Mouse (Mus musculus) liver, embryonic 14.5 days (tissue): ENCODE data around the gene Tfap2c. TPM values are rescaled to one million over a fixed set of nuclear protein-coding genes. Genes with fewer than 3 reads are reported as not detected.

ENCODE experiments used
- ATAC-seq: fragments of 200-750 bp; cut with Nextera tagmentation; 2 replicates; pipeline ENCODE4 v1.8.0; 2017; ENCODE audit warnings: moderate number of reproducible peaks, mild to moderate bottlenecking, moderate library complexity; ENCODE audit not compliant: insufficient read depth
- DNase-seq, 3 experiments: peaks; one replicate each; pipeline ENCODE4 v3.0.0-alpha.2; 2012 to 2013; ENCODE audit warnings: low read depth in 3 of 3, low spot score in 3 of 3
- H3K27ac ChIP-seq: fragments of 300-500 bp; sonication (generic); 2 replicates; pipeline ENCODE4 v1.5.1; 2014; ENCODE audit warnings: moderate library complexity, mild to moderate bottlenecking, control low read depth, inconsistent platforms
- H3K27me3 ChIP-seq: fragments of 300-500 bp; sonication (generic); 2 replicates; pipeline ENCODE4 v1.6.1; 2014; ENCODE audit warnings: mild to moderate bottlenecking, low read length, moderate library complexity; ENCODE audit not compliant: control insufficient read depth, insufficient read depth
- H3K36me3 ChIP-seq: fragments of 300-500 bp; sonication (generic); replicated peaks from 2 replicates; pipeline ENCODE4 v1.6.1; 2014; ENCODE audit warnings: low read depth; ENCODE audit not compliant: control insufficient read depth, insufficient read depth
- H3K4me1 ChIP-seq, 2 experiments: fragments of 200-500 bp in 1 of 2; fragments of 300-500 bp in 1 of 2; sonication (generic) in 1 of 2; replicated peaks; 2 replicates each; pipeline ENCODE4 v1.6.1; 2012 to 2014; ENCODE audit warnings: antibody characterized with exemption in 1 of 2, inconsistent platforms in 1 of 2, low read length in 1 of 2; ENCODE audit not compliant: control insufficient read depth in 2 of 2, insufficient read depth in 2 of 2
- H3K4me2 ChIP-seq: fragments of 300-500 bp; sonication (generic); 2 replicates; pipeline ENCODE4 v1.6.1; 2014; ENCODE audit warnings: low read depth, mild to moderate bottlenecking, control low read depth, moderate library complexity
- H3K4me3 ChIP-seq, 2 experiments: fragments of 200-500 bp in 1 of 2; fragments of 300-500 bp in 1 of 2; sonication (generic) in 1 of 2; 2 replicates each; pipeline ENCODE4 v1.5.1; 2012 to 2014; ENCODE audit warnings: low read depth in 2 of 2, low read length in 2 of 2, mild to moderate bottlenecking in 2 of 2, control low read depth in 1 of 2, inconsistent platforms in 1 of 2, moderate library complexity in 1 of 2; ENCODE audit not compliant: insufficient read depth in 1 of 2
- H3K9ac ChIP-seq: fragments of 300-500 bp; sonication (generic); replicated peaks from 2 replicates; pipeline ENCODE4 v1.6.1; 2014; ENCODE audit warnings: mild to moderate bottlenecking, control low read depth, moderate library complexity
- H3K9me3 ChIP-seq: fragments of 300-500 bp; sonication (generic); 2 replicates; pipeline ENCODE4 v1.6.1; 2016; ENCODE audit warnings: low read length, mixed read lengths; ENCODE audit not compliant: control insufficient read depth
- CTCF ChIP-seq: IDR thresholded peaks from 2 replicates; pipeline ENCODE4 v1.5.1; 2016; ENCODE audit warnings: antibody characterized with exemption, low read depth, control low read depth
- EP300 ChIP-seq: IDR thresholded peaks from 2 replicates; pipeline ENCODE4 v1.6.1; 2016; ENCODE audit warnings: antibody characterized with exemption, low read depth
- WGBS: fragments of 180-500 bp; shearing (Covaris S2); extraction: QIAGEN DNeasy Blood & Tissue Kit; methylation state at CpG from one replicate; pipeline ENCODE4 v1.1.7; 2014; ENCODE audit not compliant: insufficient replicate concordance; 5-methylcytosine and 5-hydroxymethylcytosine counted together
- polyA plus RNA-seq, 2 experiments: library from polyadenylated mRNA; depleted of rRNA in 1 of 2; stranded (reverse) in 1 of 2; unstranded in 1 of 2; fragments of >200 nt; fragmentation: Nextera tagmentation in 1 of 2; extraction: Ambion mirVana in 1 of 2; gene quantifications; 2 replicates each; pipeline versions ENCODE4 v1.2.1 to v1.2.3; 2012 to 2014

Tfap2c gene
- polyA plus RNA-seq, 2 experiments: not detected

- DNase-seq (no peak), ATAC-seq (no peak)
- H3K4me2 ChIP-seq: no peak overlapping the region
- H3K9me3 ChIP-seq: no peaks in the 10 kb centered on the region
- no peaks in the 10 kb centered on the region for H3K4me1 ChIP-seq
- H3K4me3 ChIP-seq: no peak overlapping the region
- H3K27ac ChIP-seq: no peak overlapping the region
- no peak overlapping the region for H3K9ac ChIP-seq
- 2% methylated on average over 21 of the region's 21 CpGs for WGBS
- peak; percentile 61 for TF ChIP-seq CTCF
- no peak for TF ChIP-seq EP300
- no peaks in the 10 kb centered on the region for H3K36me3 ChIP-seq
- H3K27me3 ChIP-seq: peaks cover 86% of the 10 kb centered on the region
Observed at GRCm38 (mm10) chr2:172547116-172547515, 2.3 kb upstream of the Tfap2c start.

GRCm38 (mm10) chr2:172547807-172548586 is 1.4 kb upstream of the Tfap2c start:
- H3K9me3 ChIP-seq: no peaks in the 10 kb centered on the region
- no peak overlapping the region for H3K4me2 ChIP-seq
- 2% methylated on average over 27 of the region's 27 CpGs for WGBS
- H3K4me1 ChIP-seq: no peaks in the 10 kb centered on the region
- H3K9ac ChIP-seq: no peak overlapping the region
- DNase-seq: no peak
- no peaks in the 10 kb centered on the region for H3K36me3 ChIP-seq
- no peak for ATAC-seq
- TF ChIP-seq CTCF (no peak), EP300 (no peak)
- no peak overlapping the region for H3K27ac ChIP-seq
- peaks cover 95% of the 10 kb centered on the region for H3K27me3 ChIP-seq
- H3K4me3 ChIP-seq: no peak overlapping the region

- H3K4me1 ChIP-seq: no peaks in the 10 kb centered on the region
- H3K27ac ChIP-seq: no peak overlapping the region
- WGBS: 1% methylated on average over 27 of the region's 27 CpGs
- ATAC-seq (no peak), DNase-seq (no peak)
- H3K36me3 ChIP-seq: no peaks in the 10 kb centered on the region
- H3K4me3 ChIP-seq: no peak overlapping the region
- no peaks in the 10 kb centered on the region for H3K9me3 ChIP-seq
- H3K4me2 ChIP-seq: no peak overlapping the region
- no peak overlapping the region for H3K9ac ChIP-seq
- H3K27me3 ChIP-seq: peaks cover 98% of the 10 kb centered on the region
- TF ChIP-seq EP300 (no peak), CTCF (no peak)
Observed at GRCm38 (mm10) chr2:172548672-172549255, 629 bp upstream of the Tfap2c start.

GRCm38 (mm10) chr2:172550364-172551080 is 1.1 kb downstream of the Tfap2c start:
- no peaks in the 10 kb centered on the region for H3K9me3 ChIP-seq

More at GRCm38 (mm10) chr2:172550364-172551080, 1.1 kb downstream of the Tfap2c start:
- Histone ChIP-seq H3K27ac (no peak overlapping the region), H3K4me3 (no peak overlapping the region), H3K4me1 (no peaks in the 10 kb centered on the region), H3K4me2 (no peak overlapping the region), H3K27me3 (peaks cover 90% of the 10 kb centered on the region), H3K36me3 (no peaks in the 10 kb centered on the region), H3K9ac (no peak overlapping the region)
- no peak for TF ChIP-seq EP300
- TF ChIP-seq CTCF: peak; percentile 75
- DNase-seq (no peak), ATAC-seq (no peak)
- WGBS: 1% methylated on average over 62 of the region's 62 CpGs
